Mouse (Mus musculus): Measurements from ENCODE around the gene Anapc5. TPM values are rescaled to one million over a fixed set of nuclear protein-coding genes. Genes with fewer than 3 reads are reported as not detected.

Gene Anapc5
- total RNA-seq, 2 experiments from 2014 or later: 275 to 276 TPM

GRCm38 (mm10) chr5:122767283-122767682 is 53.9 kb downstream of the Anapc5 start:
- no peak for DNase-seq

- peak; percentile 73 for DNase-seq
These were observed 57.1 kb downstream of the Anapc5 start for GRCm38 (mm10) chr5:122764032-122764464.

- no peak for DNase-seq
These were observed 57.7 kb downstream of the Anapc5 start for GRCm38 (mm10) chr5:122763271-122764031.

- DNase-seq: peak; percentile 71
These were observed 64.5 kb downstream of the Anapc5 start for GRCm38 (mm10) chr5:122756680-122757079.

- DNase-seq: no peak
These were observed 65.0 kb downstream of the Anapc5 start for GRCm38 (mm10) chr5:122756144-122756543.

- no peak for DNase-seq
These were observed 65.5 kb downstream of the Anapc5 start for GRCm38 (mm10) chr5:122755620-122756019.

GRCm38 (mm10) chr5:122754477-122754876 is 66.7 kb downstream of the Anapc5 start:
- no peak for DNase-seq

- DNase-seq: no peak
These were observed 73.2 kb downstream of the Anapc5 start for GRCm38 (mm10) chr5:122747950-122748349.

- DNase-seq: no peak
These were observed 77.2 kb downstream of the Anapc5 start for GRCm38 (mm10) chr5:122743880-122744422.

Other genes starting within 250 kb of the Anapc5 start
- 10 to 100 TPM; 37.2 to 45.3 TPM for gene Ift81, start 206.8 kb downstream of the Anapc5 start, total RNA-seq (2021)
- 1 to 10 TPM; 3.1 to 3.5 TPM for gene P2rx7, start 177.4 kb downstream of the Anapc5 start, total RNA-seq (2021)
- 10 to 100 TPM; 17.9 to 19.0 TPM for gene P2rx4, start 113.8 kb downstream of the Anapc5 start, total RNA-seq (2021)
- gene Camkk2, start 41.9 kb downstream of the Anapc5 start, total RNA-seq (2021): 10 to 100 TPM; 17.7 to 19.2 TPM
- 10 to 100 TPM; 32.6 to 34.0 TPM for gene Rnf34, start 28.7 kb upstream of the Anapc5 start, total RNA-seq (2021)
- 10 to 100 TPM; 27.7 to 29.5 TPM for gene Kdm2b, start 168.5 kb upstream of the Anapc5 start, total RNA-seq (2021)
- 10 to 100 TPM; 19.2 to 19.8 TPM for gene Orai1, start 193.7 kb upstream of the Anapc5 start, total RNA-seq (2021)
- gene Morn3, start 225.7 kb upstream of the Anapc5 start, total RNA-seq (2021): not detected
- 10 to 100 TPM; 12.1 to 12.7 TPM for gene Tmem120b, start 247.1 kb upstream of the Anapc5 start, total RNA-seq (2021)